Mouse (Mus musculus) adipocyte (in vitro differentiated cells): ENCODE data around the gene Naxd.

Experiments
- DNase-seq: peaks from one replicate; pipeline ENCODE4 v3.0.0-alpha.2; 2016; ENCODE audit warnings: low spot score

The Naxd gene

DNA sequence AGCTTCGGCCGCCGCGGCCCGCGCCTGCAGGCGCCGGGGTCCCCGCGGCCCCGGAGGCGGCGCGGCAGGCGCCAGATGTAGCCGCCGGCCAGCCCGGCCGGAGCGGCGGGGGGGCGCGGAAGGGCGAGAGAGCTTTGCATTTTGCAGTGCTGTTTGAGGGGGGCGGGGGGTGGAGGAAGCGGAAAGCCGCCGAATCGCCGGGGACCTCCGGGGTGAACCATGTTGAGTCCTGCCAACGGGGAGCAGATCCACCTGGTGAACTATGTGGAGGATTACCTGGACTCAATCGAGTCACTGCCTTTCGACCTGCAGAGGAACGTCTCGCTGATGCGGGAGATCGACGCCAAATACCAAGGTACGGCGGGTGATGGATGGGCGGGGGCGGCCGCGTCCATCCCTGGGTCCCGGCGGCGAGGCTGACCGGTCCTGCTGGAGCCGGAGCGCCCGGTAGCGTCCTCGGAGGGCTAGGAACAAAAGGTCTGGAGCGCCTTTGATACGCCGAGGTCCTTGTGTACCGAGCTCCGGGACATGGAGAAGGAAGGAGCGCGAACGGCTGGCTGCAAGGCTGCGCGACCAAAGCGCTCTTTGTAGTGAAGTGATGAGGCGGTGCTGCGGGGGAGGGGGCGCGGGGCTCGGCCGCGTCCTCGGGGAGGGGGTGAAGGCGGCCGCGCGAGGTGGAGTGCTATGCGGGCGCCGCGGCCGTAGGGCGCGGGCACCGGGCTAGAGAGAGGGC lies 59.6 kb downstream of the Naxd start:
- DNase-seq: peak; percentile 53

GRCm38 (mm10) chr8:11557424-11557767 lies 60.1 kb downstream of the Naxd start:
- DNase-seq: no peak

DNA sequence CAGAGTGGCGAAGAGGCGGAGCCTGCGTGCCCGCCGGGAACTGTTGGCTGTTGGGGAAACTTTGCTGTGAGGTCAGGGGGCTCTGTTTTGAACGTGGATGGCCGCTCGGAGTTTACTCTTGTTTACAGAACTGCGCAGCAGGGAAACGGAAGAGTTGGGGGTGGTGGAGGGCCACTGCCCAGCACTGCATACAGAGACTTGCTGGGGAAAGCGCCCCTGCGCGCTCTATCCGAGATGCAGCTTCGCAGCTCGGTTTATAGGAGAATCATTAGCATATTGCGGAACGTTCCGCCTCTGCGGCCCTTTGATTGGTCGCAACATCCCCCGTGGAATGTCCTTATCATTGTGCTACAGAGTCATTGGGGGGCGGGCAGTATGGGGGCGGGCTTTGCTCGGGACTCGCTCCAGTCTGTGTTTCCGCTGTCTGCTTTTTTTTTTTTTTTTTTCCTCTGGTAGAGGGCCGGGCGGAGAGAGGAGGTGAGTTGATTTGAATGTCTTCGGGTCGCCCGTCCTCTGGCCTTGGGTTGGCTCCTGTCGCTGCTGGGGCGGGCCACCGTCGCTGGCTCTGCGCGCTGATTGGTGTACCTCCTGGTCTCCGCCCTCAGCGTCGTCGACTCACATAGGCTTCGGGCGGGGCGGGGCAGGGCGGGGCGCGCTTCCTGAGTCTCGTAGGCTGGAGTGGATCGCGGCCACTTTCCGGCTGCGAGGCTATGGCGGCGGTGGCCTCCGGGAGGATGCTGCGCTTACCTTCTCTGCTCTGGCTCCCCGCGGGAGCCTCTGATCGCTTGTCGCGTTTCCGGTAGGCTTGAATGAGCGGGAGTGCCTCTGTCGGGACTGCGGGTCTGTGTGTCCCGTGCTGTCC lies 60.7 kb downstream of the Naxd start:
- peak; percentile 97 for DNase-seq

DNA sequence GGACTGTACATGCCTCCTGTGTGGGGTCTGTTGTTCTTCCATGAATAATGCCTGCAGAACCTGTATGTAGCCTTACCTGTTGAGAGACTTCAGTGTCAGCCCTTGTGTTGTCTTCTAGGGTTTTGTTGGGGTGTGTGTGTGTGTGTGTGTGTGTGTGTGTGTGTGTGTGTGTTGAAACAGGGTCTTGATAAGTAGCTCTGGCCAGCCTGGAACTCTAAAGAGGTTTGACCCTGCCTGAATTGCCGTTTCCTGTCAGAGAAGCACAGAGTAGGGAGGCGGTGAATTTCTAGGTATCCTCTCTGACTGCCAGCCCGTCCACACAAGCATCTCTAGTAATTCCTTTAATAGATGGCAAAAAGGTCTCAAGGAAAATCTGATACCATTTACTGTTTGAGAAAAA lies 62.2 kb downstream of the Naxd start:
- no peak for DNase-seq

GRCm38 (mm10) chr8:11560220-11560619 lies 62.9 kb downstream of the Naxd start:
- no peak for DNase-seq

- no peak for DNase-seq
Measured at GRCm38 (mm10) chr8:11564236-11564635, 66.9 kb downstream of the Naxd start.
